Mouse (Mus musculus) testis, adult 2 months (tissue): ENCODE measurements around the gene Mcm6.

Experiments
- CTCF ChIP-seq: fragments of 200-500 bp; IDR thresholded peaks from 2 replicates; pipeline ENCODE4 v1.5.1; 2012; ENCODE audit warnings: low read depth, mild to moderate bottlenecking, inconsistent platforms, low read length, moderate library complexity; ENCODE audit not compliant: control insufficient read depth, insufficient read depth, insufficient replicate concordance
- POLR2A ChIP-seq: fragments of 200-500 bp; IDR thresholded peaks from 2 replicates; pipeline ENCODE4 v1.6.1; 2012; ENCODE audit warnings: low read depth, mild to moderate bottlenecking, inconsistent platforms, low read length, moderate library complexity; ENCODE audit not compliant: control insufficient read depth

GRCm38 (mm10) chr1:128285136-128285535 lies 74.3 kb downstream of the Mcm6 start:
- TF ChIP-seq CTCF = no peak
- no peak for TF ChIP-seq POLR2A
